Mouse (Mus musculus): ENCODE measurements around the gene Fes. TPM values are rescaled to one million over a fixed set of nuclear protein-coding genes. Genes with fewer than 3 reads are reported as not detected.
A peak's percentile ranks its signal among the peaks of the same experiment; 100 is the strongest.

Gene Fes
- polyA plus RNA-seq, 1 experiment from 2014 or later = 18.3 TPM

DNA sequence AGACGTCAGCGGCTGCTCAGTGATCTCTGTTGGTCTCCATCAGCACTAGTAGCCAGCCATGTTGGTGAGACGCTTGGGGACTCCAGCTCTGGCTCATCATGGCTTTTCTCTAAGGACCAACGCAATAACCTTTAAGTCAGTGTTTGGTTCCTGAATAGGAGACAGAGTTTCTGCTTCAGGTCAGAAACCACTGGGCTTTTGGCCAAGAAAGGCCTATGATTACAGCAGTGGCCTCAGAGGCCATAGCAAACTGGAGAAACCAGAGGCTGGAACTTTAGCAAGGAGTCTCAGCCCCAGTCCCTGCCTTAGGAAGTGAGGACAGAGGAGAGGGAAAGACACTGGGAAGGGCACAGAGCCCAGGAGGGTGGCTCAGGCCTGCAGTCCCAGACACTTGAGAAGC is 32.8 kb upstream of the Fes start:
- no peaks in the 10 kb centered on the region for H3K36me3 ChIP-seq (ENCODE audit: insufficient read depth, low read length)
- H3K4me2 ChIP-seq (replicated peaks; ENCODE audit: low read depth, low read length) = no peak overlapping the region
- H3K27me3 ChIP-seq (ENCODE audit: insufficient read depth, low read length) = no peaks in the 10 kb centered on the region
- H3K4me1 ChIP-seq (ENCODE audit: insufficient read depth, low read length) = peaks cover 13% of the 10 kb centered on the region; the same call in 1 of the 2 replicates
- H3K9ac ChIP-seq (replicated peaks; ENCODE audit: low read length) = no peak overlapping the region; the same call in 1 of the 2 replicates
- no peak for ATAC-seq (ENCODE audit: low FRiP score, low TSS enrichment)
- H3K27ac ChIP-seq (ENCODE audit: low read length) = no peak overlapping the region
- 86% methylated on average over 4 of the region's 4 CpGs for WGBS
- H3K4me3 ChIP-seq (ENCODE audit: low read length) = no peak overlapping the region
- H3K9me3 ChIP-seq (ENCODE audit: low read length) = no peaks in the 10 kb centered on the region

DNA sequence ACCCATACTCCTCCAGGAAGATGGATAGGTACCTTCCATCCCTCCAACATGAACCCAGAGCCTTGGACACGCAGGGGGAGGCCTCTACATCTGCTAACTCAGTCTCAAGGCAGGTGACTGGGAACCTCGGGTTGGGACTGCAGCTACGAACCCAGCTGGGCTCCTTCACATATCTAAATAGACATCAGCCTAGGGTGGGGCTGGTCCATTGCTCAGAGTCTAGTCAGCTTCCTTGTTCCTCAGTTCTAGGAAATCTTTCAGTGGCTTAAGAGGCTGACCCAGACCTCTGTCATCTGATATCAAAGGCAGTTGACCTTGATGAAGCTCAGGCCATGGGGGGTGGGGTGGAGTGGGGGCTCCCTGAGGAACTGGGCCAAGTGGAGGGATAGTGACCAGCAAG is 31.5 kb upstream of the Fes start:
- ATAC-seq (ENCODE audit: low FRiP score, low TSS enrichment) = 0 out of 2 replicates have a peak, but pooled peaks have one; percentile 29
- H3K27me3 ChIP-seq (ENCODE audit: insufficient read depth, low read length) = no peaks in the 10 kb centered on the region
- no peak overlapping the region for H3K27ac ChIP-seq (ENCODE audit: low read length)
- H3K4me1 ChIP-seq (ENCODE audit: insufficient read depth, low read length) = peaks cover 14% of the 10 kb centered on the region
- no peak overlapping the region for H3K4me3 ChIP-seq (ENCODE audit: low read length)
- no peak overlapping the region for H3K4me2 ChIP-seq (replicated peaks; ENCODE audit: low read depth, low read length)
- H3K36me3 ChIP-seq (ENCODE audit: insufficient read depth, low read length) = no peaks in the 10 kb centered on the region
- H3K9me3 ChIP-seq (ENCODE audit: low read length) = no peaks in the 10 kb centered on the region
- 37% methylated on average over 3 of the region's 3 CpGs for WGBS
- no peak overlapping the region for H3K9ac ChIP-seq (replicated peaks; ENCODE audit: low read length)

DNA sequence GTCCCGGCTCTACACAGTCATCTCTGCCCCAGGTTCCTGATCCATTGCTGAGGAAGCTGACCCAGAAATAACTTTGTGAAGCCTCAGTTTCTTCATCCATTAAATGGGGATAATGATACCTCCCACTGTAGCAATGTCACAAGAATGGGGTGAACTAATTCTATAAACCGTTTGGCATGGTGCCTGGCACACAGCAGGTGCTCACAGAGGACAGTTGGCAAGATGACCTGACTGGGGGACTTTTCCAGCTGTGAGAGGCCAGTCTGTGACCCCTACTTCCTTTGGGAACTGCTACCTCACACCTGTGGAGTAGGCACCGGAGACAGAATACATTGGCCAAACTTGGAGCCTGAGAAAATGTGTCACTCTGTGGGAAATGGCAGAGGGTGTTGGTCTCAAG is 30.3 kb upstream of the Fes start:
- H3K36me3 ChIP-seq (ENCODE audit: insufficient read depth, low read length) = no peaks in the 10 kb centered on the region
- H3K27ac ChIP-seq (ENCODE audit: low read length) = no peak overlapping the region
- no peak overlapping the region for H3K4me2 ChIP-seq (replicated peaks; ENCODE audit: low read depth, low read length)
- 85% methylated on average over 3 of the region's 3 CpGs for WGBS
- no peaks in the 10 kb centered on the region for H3K9me3 ChIP-seq (ENCODE audit: low read length)
- H3K4me3 ChIP-seq (ENCODE audit: low read length) = no peak overlapping the region
- no peak overlapping the region for H3K9ac ChIP-seq (replicated peaks; ENCODE audit: low read length)
- no peaks in the 10 kb centered on the region for H3K27me3 ChIP-seq (ENCODE audit: insufficient read depth, low read length)
- H3K4me1 ChIP-seq (ENCODE audit: insufficient read depth, low read length) = peaks cover 16% of the 10 kb centered on the region
- ATAC-seq (ENCODE audit: low FRiP score, low TSS enrichment) = no peak

DNA sequence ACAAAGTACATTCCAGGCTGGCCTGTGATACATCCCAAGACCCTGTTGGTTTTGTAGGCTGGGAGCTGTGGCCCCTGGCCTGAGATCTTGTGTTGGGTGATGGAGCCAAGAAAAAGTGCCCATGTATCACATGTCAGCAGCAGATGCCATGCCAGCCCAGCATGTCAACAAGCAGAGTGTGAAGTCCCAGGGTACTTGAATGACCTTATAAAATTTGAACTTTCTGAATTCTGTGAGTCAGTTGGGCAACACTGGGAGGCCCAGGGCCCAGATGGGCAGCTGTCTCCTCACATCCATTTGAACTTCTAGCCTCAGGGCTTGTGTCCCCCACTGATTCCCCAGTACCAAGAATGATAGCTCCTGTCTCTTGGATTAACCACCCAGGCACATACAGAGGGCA is 29.9 kb upstream of the Fes start:
- Histone ChIP-seq H3K36me3 (ENCODE audit: insufficient read depth, low read length) (no peaks in the 10 kb centered on the region), H3K9ac (replicated peaks; ENCODE audit: low read length) (no peak overlapping the region), H3K4me3 (ENCODE audit: low read length) (no peak overlapping the region), H3K27me3 (ENCODE audit: insufficient read depth, low read length) (no peaks in the 10 kb centered on the region), H3K4me1 (ENCODE audit: insufficient read depth, low read length) (peaks cover 11% of the 10 kb centered on the region; the same call in 1 of the 2 replicates), H3K9me3 (ENCODE audit: low read length) (no peaks in the 10 kb centered on the region), H3K4me2 (replicated peaks; ENCODE audit: low read depth, low read length) (no peak overlapping the region), H3K27ac (ENCODE audit: low read length) (no peak overlapping the region)
- ATAC-seq (ENCODE audit: low FRiP score, low TSS enrichment) = no peak

DNA sequence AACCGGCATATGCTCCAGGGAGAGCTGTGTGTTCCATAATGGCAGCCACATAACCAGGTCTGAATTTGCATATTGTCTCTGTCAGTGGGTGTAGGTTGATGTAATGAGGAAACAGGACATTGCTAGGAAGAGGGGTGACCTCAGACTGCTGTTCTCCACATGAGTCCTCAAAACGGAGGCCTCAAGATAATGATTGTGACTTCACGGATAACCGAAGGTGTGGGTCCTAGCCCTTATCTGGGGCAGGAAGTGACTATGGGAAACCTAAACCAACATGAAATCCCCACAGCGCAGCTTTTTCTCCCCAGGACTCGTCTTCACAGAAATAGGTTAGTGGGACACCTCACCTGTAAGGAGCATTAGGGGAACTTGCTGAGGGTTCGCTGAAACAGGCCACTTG is 29.2 kb upstream of the Fes start:
- Histone ChIP-seq H3K27ac (ENCODE audit: low read length) (no peak overlapping the region), H3K27me3 (ENCODE audit: insufficient read depth, low read length) (no peaks in the 10 kb centered on the region), H3K4me3 (ENCODE audit: low read length) (no peak overlapping the region), H3K36me3 (ENCODE audit: insufficient read depth, low read length) (no peaks in the 10 kb centered on the region), H3K4me1 (ENCODE audit: insufficient read depth, low read length) (peaks cover 11% of the 10 kb centered on the region; the same call in 1 of the 2 replicates), H3K9me3 (ENCODE audit: low read length) (no peaks in the 10 kb centered on the region), H3K4me2 (replicated peaks; ENCODE audit: low read depth, low read length) (no peak overlapping the region), H3K9ac (replicated peaks; ENCODE audit: low read length) (no peak overlapping the region)
- WGBS = 90% methylated on average over 7 of the region's 7 CpGs
- ATAC-seq (ENCODE audit: low FRiP score, low TSS enrichment) = no peak

DNA sequence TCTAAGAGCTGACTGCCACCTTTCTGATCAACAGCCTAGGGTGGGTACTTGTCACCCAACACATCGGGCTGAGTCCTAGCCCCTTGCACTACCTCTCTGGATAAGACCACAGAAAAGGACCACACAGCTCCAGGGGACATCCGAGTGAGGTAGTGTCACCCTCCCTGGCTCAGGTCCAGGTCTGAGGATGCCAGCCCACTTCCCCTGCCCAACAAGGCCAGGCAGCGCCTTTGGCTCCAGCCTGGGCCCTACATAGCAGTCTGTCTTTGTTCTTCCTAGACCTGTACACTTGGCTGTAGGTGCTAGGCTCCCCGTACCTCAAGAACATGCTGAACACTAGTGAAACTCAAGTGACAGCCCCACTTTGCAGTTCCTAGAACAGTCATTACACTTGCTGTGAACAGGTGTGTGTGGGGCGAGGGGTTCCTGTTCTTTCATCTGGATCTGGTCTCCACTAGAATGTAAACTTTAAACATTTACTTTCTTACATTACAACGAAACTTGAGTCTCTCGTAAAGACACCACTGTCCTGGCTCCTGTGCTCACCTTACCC is 26.6 kb upstream of the Fes start:
- 78% methylated on average over 7 of the region's 7 CpGs for WGBS
- no peaks in the 10 kb centered on the region for H3K9me3 ChIP-seq (ENCODE audit: low read length)
- no peak overlapping the region for H3K9ac ChIP-seq (replicated peaks; ENCODE audit: low read length)
- no peaks in the 10 kb centered on the region for H3K36me3 ChIP-seq (ENCODE audit: insufficient read depth, low read length)
- no peak overlapping the region for H3K4me2 ChIP-seq (replicated peaks; ENCODE audit: low read depth, low read length)
- no peak for ATAC-seq (ENCODE audit: low FRiP score, low TSS enrichment)
- no peaks in the 10 kb centered on the region for H3K27me3 ChIP-seq (ENCODE audit: insufficient read depth, low read length)
- H3K4me3 ChIP-seq (ENCODE audit: low read length) = no peak overlapping the region
- H3K4me1 ChIP-seq (ENCODE audit: insufficient read depth, low read length) = peaks cover 8% of the 10 kb centered on the region; the same call in 1 of the 2 replicates
- H3K27ac ChIP-seq (ENCODE audit: low read length) = no peak overlapping the region

DNA sequence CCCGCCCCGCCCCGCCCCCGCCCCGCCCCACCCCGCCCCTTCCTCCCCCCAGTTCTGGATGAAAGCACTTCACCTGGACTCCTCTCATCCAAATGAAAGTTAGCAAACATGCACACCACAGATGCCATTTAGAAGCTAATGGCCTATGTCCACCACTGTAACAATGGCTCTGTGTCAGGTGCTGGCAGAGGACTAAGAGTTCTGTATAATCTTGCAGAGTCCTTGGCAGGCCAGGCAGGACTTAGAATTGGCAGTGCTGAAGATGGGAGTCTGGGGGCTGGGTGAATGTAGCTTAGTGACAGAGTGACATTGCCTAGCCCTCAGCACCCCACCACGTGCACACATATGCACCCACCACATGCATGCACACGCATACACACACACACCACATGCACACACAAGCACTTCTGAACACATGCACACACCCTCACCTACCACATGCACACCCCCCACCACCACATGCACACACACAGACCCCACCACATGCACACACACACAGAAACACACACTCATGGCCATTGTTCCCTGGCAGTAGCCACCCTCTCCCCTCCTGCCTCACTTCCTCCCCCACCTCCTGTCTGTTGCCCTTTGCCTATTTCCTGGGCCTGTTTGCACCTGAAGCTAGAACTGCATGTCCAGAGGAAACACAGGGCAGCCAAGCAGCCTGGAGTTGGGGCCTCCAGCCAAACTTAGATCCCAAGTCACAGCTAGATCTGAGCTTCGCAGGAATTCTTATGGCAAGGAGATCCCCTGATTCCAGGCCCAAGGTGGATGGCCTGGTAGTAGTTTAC is 26.0 kb upstream of the Fes start:
- H3K27me3 ChIP-seq (ENCODE audit: insufficient read depth, low read length) = no peaks in the 10 kb centered on the region
- 56% methylated on average over 9 of the region's 9 CpGs for WGBS
- no peak overlapping the region for H3K4me2 ChIP-seq (replicated peaks; ENCODE audit: low read depth, low read length)
- H3K36me3 ChIP-seq (ENCODE audit: insufficient read depth, low read length) = no peaks in the 10 kb centered on the region
- ATAC-seq (ENCODE audit: low FRiP score, low TSS enrichment) = peak; percentile 44; the same call in 1 of the 2 replicates
- no peak overlapping the region for H3K27ac ChIP-seq (ENCODE audit: low read length)
- no peak overlapping the region for H3K9ac ChIP-seq (replicated peaks; ENCODE audit: low read length)
- no peak overlapping the region for H3K4me3 ChIP-seq (ENCODE audit: low read length)
- H3K9me3 ChIP-seq (ENCODE audit: low read length) = no peaks in the 10 kb centered on the region
- H3K4me1 ChIP-seq (ENCODE audit: insufficient read depth, low read length) = peaks cover 6% of the 10 kb centered on the region; the same call in 1 of the 2 replicates

DNA sequence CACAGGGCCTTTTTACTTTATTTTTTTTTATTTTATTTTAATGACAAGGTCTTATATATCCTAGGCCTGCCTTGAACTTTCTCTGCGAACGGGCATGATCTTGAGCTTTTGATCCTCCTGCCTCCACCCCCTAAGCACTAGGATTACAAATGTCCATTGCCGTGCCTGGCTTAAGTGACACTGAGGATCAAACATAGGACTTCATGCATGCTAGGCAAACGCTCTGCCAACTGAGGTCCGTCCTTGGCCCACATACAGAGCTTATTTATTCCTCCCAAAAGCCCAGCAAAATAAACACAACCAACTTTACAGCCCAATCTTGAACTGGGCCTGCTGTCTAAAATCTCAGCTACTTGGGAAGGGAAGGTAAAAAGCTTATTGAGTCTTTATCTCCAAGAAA is 25.0 kb upstream of the Fes start:
- Histone ChIP-seq H3K36me3 (ENCODE audit: insufficient read depth, low read length) (no peaks in the 10 kb centered on the region), H3K4me2 (replicated peaks; ENCODE audit: low read depth, low read length) (no peak overlapping the region), H3K27me3 (ENCODE audit: insufficient read depth, low read length) (no peaks in the 10 kb centered on the region), H3K27ac (ENCODE audit: low read length) (no peak overlapping the region), H3K9ac (replicated peaks; ENCODE audit: low read length) (no peak overlapping the region), H3K4me3 (ENCODE audit: low read length) (no peak overlapping the region), H3K9me3 (ENCODE audit: low read length) (no peaks in the 10 kb centered on the region), H3K4me1 (ENCODE audit: insufficient read depth, low read length) (peaks cover 6% of the 10 kb centered on the region; the same call in 1 of the 2 replicates)
- no peak for ATAC-seq (ENCODE audit: low FRiP score, low TSS enrichment)
- WGBS = 60% methylated on average over 5 of the region's 5 CpGs

DNA sequence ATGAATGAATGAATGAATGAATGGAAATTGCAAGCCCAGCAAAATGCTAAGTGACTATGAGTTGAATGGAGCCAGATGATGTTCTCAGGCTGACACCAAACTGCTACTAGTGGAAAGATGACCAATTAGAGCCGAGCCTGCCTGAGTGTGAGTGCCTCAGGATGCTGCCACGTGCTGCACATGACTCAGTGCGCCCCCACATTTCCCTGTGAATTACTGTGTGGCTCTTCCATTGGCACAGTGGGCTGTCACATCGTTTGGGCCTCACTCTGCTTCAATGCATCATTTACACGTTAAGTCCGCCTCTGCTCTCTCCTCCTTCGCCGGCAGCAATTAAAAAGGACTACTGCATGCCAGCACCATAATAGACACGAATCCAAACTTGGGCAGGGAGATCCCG is 24.5 kb upstream of the Fes start:
- Histone ChIP-seq H3K9me3 (ENCODE audit: low read length) (no peaks in the 10 kb centered on the region), H3K4me1 (ENCODE audit: insufficient read depth, low read length) (peaks cover 6% of the 10 kb centered on the region; the same call in 1 of the 2 replicates), H3K27me3 (ENCODE audit: insufficient read depth, low read length) (no peaks in the 10 kb centered on the region), H3K27ac (ENCODE audit: low read length) (no peak overlapping the region), H3K4me2 (replicated peaks; ENCODE audit: low read depth, low read length) (no peak overlapping the region), H3K4me3 (ENCODE audit: low read length) (no peak overlapping the region), H3K9ac (replicated peaks; ENCODE audit: low read length) (no peak overlapping the region), H3K36me3 (ENCODE audit: insufficient read depth, low read length) (no peaks in the 10 kb centered on the region)
- ATAC-seq (ENCODE audit: low FRiP score, low TSS enrichment) = no peak
- WGBS = 67% methylated on average over 10 of the region's 10 CpGs

DNA sequence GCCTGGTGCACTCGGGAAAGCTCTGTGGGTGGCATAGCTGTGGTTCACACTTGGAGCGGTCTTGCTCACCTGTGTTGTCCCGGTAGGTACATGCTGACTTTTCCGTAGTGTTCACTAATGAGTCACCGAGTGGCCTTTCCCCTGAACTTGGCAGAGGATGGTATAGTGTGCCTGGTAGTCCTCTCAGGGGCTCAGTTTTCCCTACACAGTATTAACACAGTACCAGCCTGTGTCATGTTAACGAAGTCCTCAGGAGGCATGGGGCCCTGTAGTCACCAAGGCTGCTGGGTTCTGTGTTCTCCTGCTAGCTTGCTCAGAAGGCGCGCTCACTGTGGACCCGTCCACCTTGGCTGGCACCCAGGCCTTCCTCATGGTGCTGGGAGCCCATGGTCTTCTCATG is 22.6 kb upstream of the Fes start:
- 84% methylated on average over 9 of the region's 9 CpGs for WGBS
- no peak for ATAC-seq (ENCODE audit: low FRiP score, low TSS enrichment)

More for the DNA sequence above, 22.6 kb upstream of the Fes start:
- no peak overlapping the region for H3K4me3 ChIP-seq (ENCODE audit: low read length)
- H3K27me3 ChIP-seq (ENCODE audit: insufficient read depth, low read length) = no peaks in the 10 kb centered on the region
- peaks cover 6% of the 10 kb centered on the region; the same call in 1 of the 2 replicates for H3K4me1 ChIP-seq (ENCODE audit: insufficient read depth, low read length)
- no peaks in the 10 kb centered on the region for H3K9me3 ChIP-seq (ENCODE audit: low read length)
- H3K36me3 ChIP-seq (ENCODE audit: insufficient read depth, low read length) = no peaks in the 10 kb centered on the region
- no peak overlapping the region for H3K27ac ChIP-seq (ENCODE audit: low read length)
- no peak overlapping the region for H3K9ac ChIP-seq (replicated peaks; ENCODE audit: low read length)
- H3K4me2 ChIP-seq (replicated peaks; ENCODE audit: low read depth, low read length) = no peak overlapping the region
